Mouse (Mus musculus) spleen, adult 10 weeks (tissue): ENCODE results near the gene Scnn1g. TPM values are rescaled to one million over a fixed set of nuclear protein-coding genes. Genes with fewer than 3 reads are reported as not detected.

Experiments
- polyA plus RNA-seq: library from polyadenylated mRNA; stranded (reverse); fragments of 350-450 nt; fragmentation: Illumina TruSeq; extraction: RNeasy Lipid Tissue Mini Kit (QIAGEN cat#74804); gene quantifications from one replicate; pipeline ENCODE4 v1.2.3, GENCODE M21; 2015; ENCODE audit warnings: low replicate concordance; ENCODE audit not compliant: insufficient read depth

The Scnn1g gene
- not detected for polyA plus RNA-seq

DNA sequence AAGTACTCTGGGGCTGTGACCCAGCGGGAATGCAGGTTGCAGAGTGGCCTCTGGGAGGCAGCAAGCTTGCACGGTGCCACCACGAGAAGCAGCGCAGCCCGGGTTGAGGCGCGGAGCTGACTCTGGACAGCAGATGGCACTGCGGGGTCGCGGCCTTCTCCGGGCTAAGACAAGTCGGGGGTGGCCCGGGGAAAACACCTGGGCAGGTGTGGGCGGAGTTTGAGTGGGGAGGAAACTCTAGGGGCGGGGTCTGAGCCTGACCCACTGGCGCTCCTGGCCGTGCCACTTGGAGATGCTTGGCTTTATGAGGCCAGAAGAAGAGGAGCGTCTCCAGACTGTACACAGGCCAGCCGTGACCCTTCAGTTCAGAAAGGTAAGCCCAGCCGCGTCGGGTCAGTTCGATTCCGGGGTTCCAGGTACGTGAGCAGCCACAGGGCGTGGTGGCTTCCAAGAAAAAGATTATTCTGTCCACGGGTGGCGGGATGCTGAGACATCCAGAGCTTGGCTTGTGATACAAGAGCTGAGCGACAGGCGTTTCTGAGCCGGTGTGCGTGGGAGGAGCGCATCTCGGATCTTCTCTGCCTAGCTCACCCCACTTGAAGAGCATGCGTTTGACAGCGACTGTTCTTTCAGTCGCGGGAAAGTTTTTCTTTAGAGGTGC is at the start of gene Scnn1g:
Gene Scnn1g, plus strand, starts transcription at position 309 of the 661 bp plus-strand sequence.

DNA sequence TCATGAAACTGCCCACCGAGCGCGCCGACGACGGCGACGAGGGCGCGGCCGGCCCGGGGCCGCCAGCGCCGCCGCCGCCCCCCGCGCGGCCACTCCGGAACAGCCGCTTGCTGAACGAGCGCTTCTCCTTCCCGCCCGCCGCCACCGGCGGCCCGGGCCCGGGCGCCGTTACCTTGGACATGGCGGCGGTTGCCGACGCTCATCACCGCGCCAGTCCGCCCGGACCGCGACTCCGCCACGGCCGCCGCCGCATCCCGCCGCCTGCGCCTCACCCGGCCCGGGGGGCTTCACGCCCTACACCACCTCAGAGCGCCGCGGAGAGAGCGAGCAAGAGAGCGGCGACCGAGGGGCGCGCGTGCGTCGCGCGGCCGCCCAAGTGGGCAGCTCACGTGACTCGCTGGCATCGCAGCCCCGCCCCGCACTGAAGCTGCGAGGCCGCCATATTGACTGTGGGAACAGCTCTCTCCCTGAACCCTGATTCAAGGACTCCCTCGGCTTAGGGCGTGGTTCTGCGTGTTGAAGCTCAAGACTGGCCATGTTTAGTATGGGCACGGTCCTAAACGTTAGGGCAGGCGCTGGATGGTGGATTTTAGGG is 27.1 kb upstream of the Scnn1g start, which contains the start of gene Usp31:
Gene Usp31, minus strand, starts transcription at position 181 of the 595 bp plus-strand sequence.

Other genes with a start within 250 kb of the Scnn1g start
- 9.8 TPM for gene Usp31, start 27.2 kb upstream of the Scnn1g start, polyA plus RNA-seq
- gene Scnn1b, start 130.6 kb downstream of the Scnn1g start, polyA plus RNA-seq, result not detected
- 8.5 TPM for gene Cog7, start 247.2 kb downstream of the Scnn1g start, polyA plus RNA-seq